Mouse (Mus musculus) large intestine, adult 2 months (tissue): ENCODE results near the gene Tceal7. TPM values are rescaled to one million over a fixed set of nuclear protein-coding genes. Genes with fewer than 3 reads are reported as not detected.
"Not testable (repeated sequence)": the region's sequence is repeated elsewhere in the genome, so short reads cannot be mapped to it uniquely, and the experiment has no call there.

Source experiments
- DNase-seq: peaks from one replicate; pipeline ENCODE4 v3.0.0-alpha.2; 2012; ENCODE audit warnings: low read depth, low spot score
- WGBS: fragments of 180-500 bp; shearing (Covaris S2); methylation state at CpG from one replicate; pipeline ENCODE4 v1.1.7; 2018; 5-methylcytosine and 5-hydroxymethylcytosine counted together
- polyA plus RNA-seq: library from polyadenylated mRNA; depleted of rRNA; stranded (reverse); fragments of >200 nt; gene quantifications from 2 replicates; pipeline ENCODE4 v1.2.3, GENCODE M21; 2012; rRNA removed

Gene Tceal7
- polyA plus RNA-seq, 1 experiment: not detected

DNA sequence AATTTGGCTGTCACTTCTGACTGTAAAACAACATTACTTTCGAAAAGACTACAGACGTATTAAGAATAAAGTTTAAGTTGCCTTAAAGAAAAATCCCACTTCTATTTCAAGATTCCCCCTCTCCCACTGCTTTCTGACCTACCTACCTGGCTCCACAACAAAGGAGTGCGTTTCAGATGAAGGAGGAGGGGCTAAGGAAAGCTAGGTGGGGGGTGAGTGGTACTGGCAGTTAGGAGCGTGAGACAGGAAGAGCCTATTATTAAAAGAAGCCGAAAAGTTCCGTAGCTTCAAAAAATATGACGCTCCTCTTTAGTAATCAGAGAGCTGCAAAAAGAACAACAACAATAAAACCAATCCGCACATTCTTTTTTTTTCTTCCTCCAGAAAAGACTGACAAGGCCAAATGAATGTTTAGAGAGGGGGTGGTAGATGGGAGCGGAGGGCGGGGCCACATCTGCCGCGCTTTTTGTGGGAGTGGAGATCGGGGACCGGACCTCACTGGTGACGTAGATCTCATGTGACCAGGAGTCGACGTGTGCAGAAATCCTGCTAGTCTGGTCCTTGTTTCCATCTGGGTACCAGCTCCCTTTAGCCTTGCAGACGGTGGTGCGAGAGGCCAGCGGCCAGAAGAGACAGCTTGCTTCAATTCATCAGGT lies 30.1 kb downstream of the Tceal7 start, which contains the start of gene Tceal9:
Tceal9 (plus strand) TSS at position 506 of the 656 bp plus-strand sequence.
- WGBS: 19% methylated on average over 20 of the region's 20 CpGs
- peak; percentile 58 for DNase-seq

DNA sequence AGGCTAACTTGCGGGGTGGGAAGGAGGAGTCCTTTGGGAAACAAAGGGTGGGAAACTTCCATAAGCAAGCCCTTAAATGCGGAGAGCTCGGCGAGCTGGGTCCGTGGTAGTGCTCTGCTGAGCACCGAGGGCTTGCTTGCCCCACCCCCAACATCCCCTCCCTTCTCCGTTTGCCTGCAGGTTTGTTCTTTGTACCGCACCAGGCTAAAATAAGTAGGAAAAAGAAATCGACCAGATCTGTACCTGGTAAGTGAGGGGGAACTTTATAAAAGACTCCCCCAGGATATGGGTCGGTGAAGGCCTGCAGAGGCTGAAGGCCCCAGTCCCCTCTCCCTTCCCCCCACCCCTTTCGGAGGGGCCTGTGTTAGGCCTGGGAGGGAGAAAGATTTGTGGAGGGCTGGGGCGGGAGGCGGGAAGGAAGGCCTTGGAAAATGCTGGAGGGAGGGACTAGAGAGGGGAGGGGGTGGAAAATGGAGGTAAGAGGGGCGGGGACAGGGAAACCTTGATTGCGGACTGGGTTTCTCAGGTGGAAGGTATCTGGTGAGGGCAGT lies 31.0 kb downstream of the Tceal7 start:
- DNase-seq: no peak
- WGBS: 21% methylated on average over 15 of the region's 15 CpGs

DNA sequence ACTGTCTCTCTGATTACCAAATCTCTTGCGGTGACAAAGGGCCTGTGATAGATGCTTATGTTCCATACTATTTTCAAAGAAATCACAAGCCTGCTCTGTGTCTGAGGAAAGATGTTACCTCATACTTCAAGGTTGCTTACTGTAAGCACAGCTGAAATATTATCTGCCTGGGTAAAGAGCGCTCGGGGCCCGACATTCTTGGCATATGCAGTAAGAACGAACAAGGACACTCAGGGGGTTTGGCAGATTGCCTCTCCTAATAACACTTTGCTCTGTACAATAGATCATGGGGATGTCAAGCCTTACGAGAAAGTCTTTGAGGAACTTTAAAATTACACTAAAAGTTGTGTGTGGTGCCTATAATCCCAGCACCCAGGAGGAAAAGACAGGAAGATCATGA lies 34.2 kb downstream of the Tceal7 start:
- DNase-seq: no peak
- 38% methylated on average over 6 of the region's 6 CpGs for WGBS

GRCm38 (mm10) chrX:136249671-136250070 lies 35.1 kb downstream of the Tceal7 start:
- 41% methylated on average over 7 of the region's 7 CpGs for WGBS
- no peak for DNase-seq

- WGBS: 41% methylated on average over 6 of the region's 6 CpGs
- DNase-seq: no peak
Measured at GRCm38 (mm10) chrX:136252023-136252729, 37.6 kb downstream of the Tceal7 start.

- no peak for DNase-seq
- WGBS: 66% methylated on average over 5 of the region's 5 CpGs
Measured at GRCm38 (mm10) chrX:136267720-136268119, 53.1 kb downstream of the Tceal7 start.

DNA sequence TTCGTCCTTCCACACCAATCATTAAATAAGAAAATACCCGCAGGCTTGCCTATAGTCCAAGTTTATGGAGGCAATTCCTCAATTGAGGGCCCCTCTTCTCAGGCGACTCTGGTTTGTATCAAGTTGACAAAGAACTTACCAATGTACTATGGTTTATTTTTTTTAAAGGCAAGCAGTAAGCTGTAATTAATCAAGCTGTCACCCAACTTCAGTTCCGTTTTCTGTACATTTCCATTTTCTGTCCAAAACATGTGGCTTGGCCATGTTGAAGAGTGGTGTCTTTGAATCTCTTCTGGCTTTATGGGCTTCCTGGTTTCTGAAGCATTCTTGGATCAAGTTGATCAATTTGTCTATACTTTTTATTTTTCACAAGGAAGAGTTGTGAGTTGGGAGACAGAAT lies 53.6 kb downstream of the Tceal7 start:
- WGBS: 62% methylated on average over 4 of the region's 4 CpGs
- no peak for DNase-seq

DNA sequence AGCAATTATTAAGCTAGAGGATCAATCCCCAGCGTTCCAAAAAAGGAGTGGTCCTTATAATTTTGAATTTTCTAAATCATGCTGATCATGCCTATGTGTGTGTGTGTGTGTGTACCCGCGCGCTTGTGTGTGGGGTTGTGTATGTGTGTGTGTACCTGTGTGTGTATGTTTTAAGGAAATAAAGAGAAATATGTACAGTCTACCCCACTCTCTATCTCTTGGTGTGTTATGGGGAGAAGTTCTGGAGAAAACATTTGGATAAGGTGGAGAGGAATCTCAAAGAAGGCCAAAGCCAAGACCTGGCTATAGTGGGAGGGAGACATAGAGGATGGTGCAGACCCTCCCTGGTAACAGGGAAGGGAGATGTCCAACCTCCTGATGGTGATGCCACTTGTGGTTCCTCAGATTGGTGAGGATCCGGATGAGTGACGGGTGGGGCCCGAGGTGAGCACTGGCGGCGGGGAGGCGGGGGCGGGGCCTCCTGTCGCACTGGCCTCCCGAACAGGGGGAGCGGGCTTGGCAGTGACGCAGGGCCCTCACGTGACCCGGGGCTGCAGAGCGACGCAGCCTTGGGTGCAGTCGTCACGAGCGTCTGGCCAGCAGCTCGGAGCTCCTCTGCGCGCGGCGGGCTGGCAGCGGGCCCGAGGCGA lies 55.3 kb downstream of the Tceal7 start, which contains the start of gene Bex3:
Bex3 (plus strand) TSS at position 511 of the 650 bp plus-strand sequence.
- not testable (repeated sequence) for DNase-seq
- 49% methylated on average over 7 of the region's 30 CpGs for WGBS

- 15% methylated on average over 16 of the region's 60 CpGs for WGBS
- DNase-seq: not testable (repeated sequence)
Measured at GRCm38 (mm10) chrX:136270393-136271111, 56.0 kb downstream of the Tceal7 start.

- 36% methylated on average over 3 of the region's 3 CpGs for WGBS
- DNase-seq: no peak
Measured at GRCm38 (mm10) chrX:136274542-136274941, 60.0 kb downstream of the Tceal7 start.

GRCm38 (mm10) chrX:136275386-136275785 lies 60.8 kb downstream of the Tceal7 start:
- WGBS: 65% methylated on average over 3 of the region's 3 CpGs
- no peak for DNase-seq

Other genes starting within 250 kb of the Tceal7 start
- gene Arxes2, start 221.0 kb upstream of the Tceal7 start, polyA plus RNA-seq: 0.89 and 0.90 TPM in 2 replicates
- 0.26 and 0.37 TPM in 2 replicates for gene Arxes1, start 181.4 kb upstream of the Tceal7 start, polyA plus RNA-seq
- 1.6 and 2.2 TPM in 2 replicates for gene Bex2, start 146.5 kb upstream of the Tceal7 start, polyA plus RNA-seq
- not detected in 2 replicates for gene Nxf3, start 129.5 kb upstream of the Tceal7 start, polyA plus RNA-seq
- 0.15 and 2.9 TPM in 2 replicates for gene Bex4, start 75.8 kb upstream of the Tceal7 start, polyA plus RNA-seq
- gene Tceal8, start 42.4 kb upstream of the Tceal7 start, polyA plus RNA-seq: 2.1 and 5.3 TPM in 2 replicates
- gene Tceal5, start 10.9 kb upstream of the Tceal7 start, polyA plus RNA-seq: 0.27 and 0.30 TPM in 2 replicates
- 2.8 and 14.6 TPM in 2 replicates for gene Bex1, start 734 bp downstream of the Tceal7 start, polyA plus RNA-seq
- gene Tceal9, start 30.3 kb downstream of the Tceal7 start, polyA plus RNA-seq: 11.0 and 19.8 TPM in 2 replicates
- gene Bex3, start 55.5 kb downstream of the Tceal7 start, polyA plus RNA-seq: 24.3 and 39.6 TPM in 2 replicates